In the genomic region with DNA sequence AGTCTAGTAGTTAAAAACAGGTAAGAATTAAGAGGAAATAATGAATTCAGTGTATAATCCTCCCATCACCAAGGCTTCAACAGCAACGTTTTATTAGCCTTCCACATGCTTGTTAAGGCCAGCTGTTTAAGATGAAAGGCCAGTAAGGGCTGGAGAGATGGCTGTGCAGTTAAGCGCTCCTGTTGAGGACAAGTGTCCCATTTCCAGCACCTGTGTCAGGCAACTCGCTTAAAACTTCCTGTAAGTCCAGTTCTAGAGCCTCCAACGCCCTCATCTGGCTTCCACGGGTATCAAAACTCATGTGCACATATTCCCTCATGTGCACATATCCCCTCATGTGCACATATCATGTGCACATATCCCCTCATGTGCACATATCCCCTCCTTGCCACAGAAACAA, we compare ENCODE assay signal across 11 mouse cellular contexts.
"Had no signal": no experiment of that assay in that cellular context is flagged by ENCODE, and none has a peak within 500 bp of the region (broad histone marks: within the 10 kb centered on the region; RNA-seq: fewer than 3 reads in every experiment).

No protein-coding gene starts in this region.

- H3K27me3 ChIP-seq: limb, embryonic 13.5 days; liver, embryonic 13.5 days had no signal

- H3K4me2 ChIP-seq: limb, embryonic 13.5 days; liver, embryonic 13.5 days; midbrain, embryonic 11.5 days had no signal

- H3K9ac ChIP-seq: limb, embryonic 13.5 days; liver, embryonic 13.5 days had no signal

- H3K4me3 ChIP-seq: limb, embryonic 13.5 days; liver, embryonic 13.5 days had no signal

- H3K27ac ChIP-seq: limb, embryonic 13.5 days; liver, embryonic 13.5 days had no signal

- DNase-seq: kidney, adult 18-20 months; kidney, adult 9 months; kidney, postnatal 25 days; liver, embryonic 13.5 days; lung, adult 2 months; lung, postnatal 14 days; lung, postnatal 4 days; midbrain, embryonic 14.5 days; thymus, postnatal 25 days had no signal

- H3K36me3 ChIP-seq: limb, embryonic 13.5 days; liver, embryonic 13.5 days had no signal

- H3K9me3 ChIP-seq: limb, embryonic 13.5 days; liver, embryonic 13.5 days had no signal
